Mouse (Mus musculus) myocyte (in vitro differentiated cells): ENCODE measurements around the gene Tmem151b. TPM values are rescaled to one million over a fixed set of nuclear protein-coding genes. Genes with fewer than 3 reads are reported as not detected.
A peak's percentile ranks its signal among the peaks of the same experiment; 100 is the strongest.

ENCODE experiments used
- H3K27me3 ChIP-seq: one replicate; pipeline ENCODE4 v1.6.1; 2011; ENCODE audit not compliant: control insufficient read depth, insufficient read depth, insufficient read length
- H3K36me3 ChIP-seq: one replicate; pipeline ENCODE4 v1.6.1; 2011; ENCODE audit not compliant: control insufficient read depth, insufficient read depth
- H3K4me2 ChIP-seq: one replicate; pipeline ENCODE4 v1.6.1; 2011; ENCODE audit warnings: low read depth, control low read depth
- H3K4me3 ChIP-seq: one replicate; pipeline ENCODE4 v1.5.1; 2011; ENCODE audit warnings: mild to moderate bottlenecking, control low read depth, moderate library complexity
- H3K79me2 ChIP-seq: one replicate; pipeline ENCODE4 v1.6.1; 2011; ENCODE audit not compliant: control insufficient read depth, insufficient read depth
- H3ac ChIP-seq: one replicate; pipeline ENCODE4 v1.6.1; 2011; ENCODE audit not compliant: control insufficient read depth, insufficient read length
- CEBPB ChIP-seq: IDR thresholded peaks from 2 replicates; pipeline ENCODE4 v1.6.1; 2011; ENCODE audit warnings: mild to moderate bottlenecking, moderate library complexity; ENCODE audit not compliant: poor library complexity, insufficient read depth, severe bottlenecking
- E2F4 ChIP-seq: IDR thresholded peaks from one replicate; pipeline ENCODE4 v1.6.1; 2011; ENCODE audit warnings: mild to moderate bottlenecking, control low read depth, moderate library complexity; ENCODE audit not compliant: insufficient read depth
- MAX ChIP-seq: IDR thresholded peaks from one replicate; pipeline ENCODE4 v1.6.1; 2011; ENCODE audit warnings: low read depth, mild to moderate bottlenecking, control low read depth
- MYOD1 ChIP-seq, 3 experiments: IDR thresholded peaks; one replicate each; pipeline ENCODE4 v1.6.1; 2011; ENCODE audit warnings: control low read depth in 2 of 3, low read depth in 2 of 3, mild to moderate bottlenecking in 2 of 3, moderate library complexity in 1 of 3; ENCODE audit not compliant: insufficient read length in 2 of 3, control insufficient read depth in 1 of 3
- MYOG ChIP-seq, 3 experiments: IDR thresholded peaks; one replicate each; pipeline ENCODE4 v1.6.1; 2011; ENCODE audit warnings: control low read depth in 2 of 3, low read depth in 2 of 3, mild to moderate bottlenecking in 2 of 3; ENCODE audit not compliant: insufficient read length in 2 of 3, control insufficient read depth in 1 of 3, insufficient read depth in 1 of 3
- POLR2A ChIP-seq: IDR thresholded peaks from one replicate; pipeline ENCODE4 v1.6.1; 2011; ENCODE audit warnings: low read depth, mild to moderate bottlenecking, control low read depth, moderate library complexity; ENCODE audit not compliant: insufficient read length
- POLR2AphosphoS2 ChIP-seq: IDR thresholded peaks from one replicate; pipeline ENCODE4 v1.6.1; 2011; ENCODE audit warnings: low read depth, control low read depth; ENCODE audit not compliant: insufficient read length
- REST ChIP-seq: IDR thresholded peaks from one replicate; pipeline ENCODE4 v1.6.1; 2011; ENCODE audit warnings: mild to moderate bottlenecking, control low read depth, moderate library complexity; ENCODE audit not compliant: insufficient read depth, insufficient read length
- SRF ChIP-seq: IDR thresholded peaks from one replicate; pipeline ENCODE4 v1.6.1; 2011; ENCODE audit warnings: low read depth; ENCODE audit not compliant: control insufficient read depth, insufficient read length
- TCF12 ChIP-seq: IDR thresholded peaks from one replicate; pipeline ENCODE4 v1.6.1; 2011; ENCODE audit warnings: mild to moderate bottlenecking, control low read depth; ENCODE audit not compliant: poor library complexity, insufficient read depth, severe bottlenecking
- TCF3 ChIP-seq: IDR thresholded peaks from one replicate; pipeline ENCODE4 v1.6.1; 2011; ENCODE audit warnings: low read depth, control low read depth; ENCODE audit not compliant: insufficient read length
- USF1 ChIP-seq: IDR thresholded peaks from one replicate; pipeline ENCODE4 v1.6.1; 2011; ENCODE audit warnings: low read depth, mild to moderate bottlenecking, control low read depth, moderate library complexity
- polyA plus RNA-seq: library from polyadenylated mRNA; unstranded; fragments of >200 nt; fragmentation: generic; extraction: Trizol; gene quantifications from one replicate; pipeline ENCODE4 v1.2.1, GENCODE M21; 2012; ENCODE audit warnings: missing spikeins

Tmem151b gene
- polyA plus RNA-seq, 1 experiment = 0.30 TPM

GRCm38 (mm10) chr17:45595736-45596390, 46.4 kb upstream of the Tmem151b start:
- Histone ChIP-seq H3K36me3 (peaks cover 8% of the 10 kb centered on the region), H3K4me2 (peak overlapping the region; percentile 88), H3ac (peak overlapping the region; percentile 88), H3K4me3 (peak overlapping the region; percentile 80), H3K27me3 (no peaks in the 10 kb centered on the region), H3K79me2 (peaks cover 50% of the 10 kb centered on the region)
- TF ChIP-seq MYOD1 (IDR thresholded peaks at IDR 0.05; ENCODE audit: control insufficient read depth in 1 of 3, insufficient read length in 2 of 3, low read depth in 2 of 3) (peak in 1 of 3 experiments; percentile 15), MYOG (IDR thresholded peaks at IDR 0.05; ENCODE audit: control insufficient read depth in 1 of 3, insufficient read depth in 1 of 3, insufficient read length in 2 of 3, low read depth in 2 of 3) (peak in 1 of 3 experiments; percentile 9), USF1 (no peak), TCF3 (no peak), TCF12 (no peak), MAX (no peak), POLR2A (no peak), REST (no peak), CEBPB (no peak), POLR2AphosphoS2 (no peak), E2F4 (no peak)

GRCm38 (mm10) chr17:45594881-45595735, 45.6 kb upstream of the Tmem151b start:
- peak overlapping the region; percentile 80 for H3K4me3 ChIP-seq
- TF ChIP-seq TCF3 (no peak), MAX (no peak), REST (no peak), CEBPB (no peak), POLR2A (peak; percentile 92), MYOD1 (IDR thresholded peaks at IDR 0.05; ENCODE audit: control insufficient read depth in 1 of 3, insufficient read length in 2 of 3, low read depth in 2 of 3) (no peak), POLR2AphosphoS2 (peak; percentile 82), TCF12 (no peak), MYOG (IDR thresholded peaks at IDR 0.05; ENCODE audit: control insufficient read depth in 1 of 3, insufficient read depth in 1 of 3, insufficient read length in 2 of 3, low read depth in 2 of 3) (no peak), E2F4 (peak; percentile 57), USF1 (no peak), SRF (no peak)
- peak overlapping the region; percentile 88 for H3K4me2 ChIP-seq

GRCm38 (mm10) chr17:45594195-45594594, 44.7 kb upstream of the Tmem151b start:
- Histone ChIP-seq H3K4me3 (peak overlapping the region; percentile 80), H3K36me3 (peaks cover 19% of the 10 kb centered on the region), H3ac (peak overlapping the region; percentile 88), H3K27me3 (no peaks in the 10 kb centered on the region), H3K79me2 (peaks cover 58% of the 10 kb centered on the region), H3K4me2 (peak overlapping the region; percentile 88)
- TF ChIP-seq POLR2AphosphoS2 = peak; percentile 29
- no peak for TF ChIP-seq POLR2A

More at GRCm38 (mm10) chr17:45594881-45595735, 45.6 kb upstream of the Tmem151b start:
- H3ac ChIP-seq = peak overlapping the region; percentile 88
- H3K79me2 ChIP-seq = peaks cover 51% of the 10 kb centered on the region
- H3K27me3 ChIP-seq = no peaks in the 10 kb centered on the region
- peaks cover 13% of the 10 kb centered on the region for H3K36me3 ChIP-seq

GRCm38 (mm10) chr17:45593479-45593878, 44.0 kb upstream of the Tmem151b start:
- H3K4me2 ChIP-seq = peak overlapping the region; percentile 88
- TF ChIP-seq E2F4 (no peak), POLR2AphosphoS2 (peak; percentile 53)
- peaks cover 25% of the 10 kb centered on the region for H3K36me3 ChIP-seq
- peak overlapping the region; percentile 88 for H3ac ChIP-seq
- no peaks in the 10 kb centered on the region for H3K27me3 ChIP-seq
- H3K79me2 ChIP-seq = peaks cover 58% of the 10 kb centered on the region
- peak overlapping the region; percentile 80 for H3K4me3 ChIP-seq

- no peak for TF ChIP-seq TCF3
- TF ChIP-seq CEBPB = no peak
- no peak for TF ChIP-seq E2F4
- no peak for TF ChIP-seq TCF12
- Histone ChIP-seq H3K4me3 (peak overlapping the region; percentile 80), H3ac (peak overlapping the region; percentile 3), H3K36me3 (peaks cover 31% of the 10 kb centered on the region), H3K79me2 (peaks cover 58% of the 10 kb centered on the region), H3K4me2 (peak overlapping the region; percentile 88), H3K27me3 (no peaks in the 10 kb centered on the region)
These were observed 43.3 kb upstream of the Tmem151b start for GRCm38 (mm10) chr17:45592606-45593431.
